Mouse (Mus musculus) E14TG2a.4 (cell line): ENCODE data around the gene Lrrc40.

Source experiments
- CTCF ChIP-seq: conservative IDR thresholded peaks from 2 replicates; pipeline ENCODE4 v1.5.1; 2014; ENCODE audit warnings: low read length
- NANOG ChIP-seq: IDR thresholded peaks from 2 replicates; pipeline ENCODE4 v1.6.1; 2014; ENCODE audit warnings: borderline replicate concordance, low read length, mixed read lengths
- POU5F1 ChIP-seq: IDR thresholded peaks from 2 replicates; pipeline ENCODE4 v1.6.1; 2014; ENCODE audit warnings: low read length, borderline replicate concordance

DNA sequence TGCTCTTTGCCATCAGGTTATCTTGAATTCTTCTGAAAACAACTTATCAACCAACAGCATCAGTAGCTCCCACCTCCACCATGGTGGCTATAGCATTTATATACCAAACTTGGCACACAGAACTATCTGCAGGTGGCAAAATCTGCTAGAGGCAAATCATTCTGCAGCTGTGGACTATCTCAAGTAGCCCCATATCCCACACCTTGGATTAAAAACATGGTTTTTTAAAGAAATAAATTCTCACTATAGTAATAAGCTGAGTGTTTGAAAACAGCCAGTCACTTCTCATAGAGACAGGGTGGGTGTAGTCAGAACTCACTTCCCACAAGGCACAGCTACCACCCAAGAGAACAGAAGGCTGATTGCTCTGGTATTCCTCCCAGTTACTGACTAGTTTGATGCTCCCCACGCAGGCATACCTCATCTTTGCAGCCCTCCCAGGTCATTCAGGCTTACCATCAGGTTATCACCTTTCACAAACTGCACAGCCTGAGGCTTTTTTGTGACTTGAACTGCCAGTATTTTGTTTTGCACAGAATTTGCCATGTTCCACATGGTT is 26.6 kb upstream of the Lrrc40 start:
- TF ChIP-seq CTCF (no peak), POU5F1 (no peak), NANOG (no peak)
